Mouse (Mus musculus): ENCODE results near the gene Cd5. TPM values are rescaled to one million over a fixed set of nuclear protein-coding genes. Genes with fewer than 3 reads are reported as not detected.

Cd5 gene
- total and polyA plus RNA-seq, 3 experiments, result 0.11 TPM; not detected in 2

DNA sequence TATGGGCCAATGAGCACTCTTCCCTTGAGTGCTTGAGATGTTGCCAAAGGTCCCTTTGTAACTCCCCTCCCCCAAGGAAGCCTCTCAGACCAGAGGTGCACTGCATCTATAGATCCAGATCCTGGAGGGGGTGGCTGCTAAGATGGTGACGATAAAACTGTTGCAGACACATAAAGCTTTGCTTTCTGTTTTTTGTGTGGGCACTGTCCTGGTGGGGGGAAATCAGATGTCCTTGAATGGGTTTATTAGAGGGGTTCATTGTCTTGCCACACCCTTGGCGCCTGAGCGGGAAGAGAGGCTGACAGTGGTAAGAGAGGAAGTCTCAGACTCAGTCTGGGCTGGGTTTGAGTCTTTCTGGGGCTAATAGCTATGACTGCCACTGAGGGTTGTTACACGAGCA, 44.4 kb upstream of the Cd5 start:
- H3K36me3 ChIP-seq (replicated peaks), result no peaks in the 10 kb centered on the region
- H3K4me1 ChIP-seq (ENCODE audit: insufficient read depth, low read depth, low read length), result no peaks in the 10 kb centered on the region
- ATAC-seq (ENCODE audit: extremely low read depth, insufficient number of reproducible peaks, low FRiP score, poor library complexity, severe bottlenecking), result no peak

DNA sequence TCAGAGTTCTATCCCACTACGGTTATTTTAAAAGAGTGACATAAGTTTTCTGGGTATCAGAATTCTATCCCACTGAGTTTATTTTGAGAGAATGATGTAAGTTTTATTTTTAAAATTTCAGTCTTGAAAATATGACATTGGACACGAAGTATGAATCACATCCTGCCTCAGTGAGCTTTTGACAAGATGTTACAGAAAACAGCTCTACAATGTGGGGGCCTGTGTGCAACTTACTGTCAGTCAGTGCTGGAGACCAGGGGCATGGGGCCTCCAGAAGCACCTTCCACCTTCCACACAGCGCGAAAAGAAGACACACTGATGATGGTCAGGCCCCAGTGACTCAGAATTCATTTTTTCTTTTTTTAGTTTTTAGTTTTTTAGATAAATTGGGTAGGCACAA, 42.8 kb upstream of the Cd5 start:
- Histone ChIP-seq H3K36me3 (replicated peaks) (no peaks in the 10 kb centered on the region), H3K9me3 (replicated peaks) (no peaks in the 10 kb centered on the region), H3K27me3 (ENCODE audit: insufficient read depth, low read length) (peaks cover 20% of the 10 kb centered on the region; the same call in 1 of the 2 replicates), H3K4me3 (ENCODE audit: low read depth, low read length) (no peak overlapping the region), H3K4me1 (ENCODE audit: insufficient read depth, low read depth, low read length) (no peaks in the 10 kb centered on the region)
- no peak for ATAC-seq (ENCODE audit: extremely low read depth, insufficient number of reproducible peaks, low FRiP score, poor library complexity, severe bottlenecking)
- no peak for DNase-seq (ENCODE audit: low spot score)
- TF ChIP-seq POLR2AphosphoS5 (IDR thresholded peaks at IDR 0.05; ENCODE audit: insufficient replicate concordance, low read depth, low read length) (no peak), TAL1 (conservative IDR thresholded peaks at IDR 0.05; ENCODE audit: low read depth, low read length) (no peak), GATA2 (IDR thresholded peaks at IDR 0.05; ENCODE audit: borderline replicate concordance, low read depth, low read length) (no peak), GATA1 (IDR thresholded peaks at IDR 0.05; ENCODE audit: borderline replicate concordance, low read length) (no peak), CTCF (IDR thresholded peaks at IDR 0.05; ENCODE audit: low read depth, low read length) (no peak)

More for the DNA sequence above, 44.4 kb upstream of the Cd5 start:
- no peak for TF ChIP-seq POLR2AphosphoS5 (IDR thresholded peaks at IDR 0.05; ENCODE audit: insufficient replicate concordance, low read depth, low read length)
- Histone ChIP-seq H3K27me3 (ENCODE audit: insufficient read depth, low read length) (peaks cover 16% of the 10 kb centered on the region; the same call in 1 of the 2 replicates), H3K4me3 (ENCODE audit: low read depth, low read length) (no peak overlapping the region), H3K9me3 (replicated peaks) (no peaks in the 10 kb centered on the region)
- DNase-seq (ENCODE audit: low spot score), result no peak

DNA sequence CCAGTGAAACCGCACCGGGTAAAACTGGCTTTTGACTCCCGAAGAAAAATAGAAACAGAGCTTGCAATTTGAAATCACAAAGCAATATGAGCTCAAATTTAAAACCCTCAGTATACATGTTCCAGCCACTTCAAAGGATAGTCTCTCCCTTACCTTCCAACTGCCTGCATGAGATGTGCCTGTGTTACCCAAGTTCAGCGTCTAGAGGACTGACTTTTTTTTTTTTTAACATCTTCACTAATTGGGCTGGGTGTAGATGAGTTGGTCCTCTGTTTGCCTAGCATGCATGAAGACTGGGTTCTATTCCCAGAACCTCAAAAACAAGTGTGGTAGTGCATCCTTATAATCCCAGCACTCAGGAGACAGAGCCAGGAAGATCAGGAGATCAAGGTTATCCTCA, 38.1 kb upstream of the Cd5 start:
- H3K9me3 ChIP-seq (replicated peaks), result no peaks in the 10 kb centered on the region
- no peaks in the 10 kb centered on the region for H3K36me3 ChIP-seq (replicated peaks)
- H3K4me3 ChIP-seq (ENCODE audit: low read depth, low read length), result no peak overlapping the region
- no peak for DNase-seq (ENCODE audit: low spot score)
- H3K27me3 ChIP-seq (ENCODE audit: insufficient read depth, low read length), result peaks cover 11% of the 10 kb centered on the region; the same call in 1 of the 2 replicates
- TF ChIP-seq TAL1 (conservative IDR thresholded peaks at IDR 0.05; ENCODE audit: low read depth, low read length), result no peak
- TF ChIP-seq POLR2AphosphoS5 (IDR thresholded peaks at IDR 0.05; ENCODE audit: insufficient replicate concordance, low read depth, low read length), result no peak
- no peak for TF ChIP-seq GATA2 (IDR thresholded peaks at IDR 0.05; ENCODE audit: borderline replicate concordance, low read depth, low read length)
- TF ChIP-seq CTCF (IDR thresholded peaks at IDR 0.05; ENCODE audit: low read depth, low read length), result no peak
- no peak for TF ChIP-seq GATA1 (IDR thresholded peaks at IDR 0.05; ENCODE audit: borderline replicate concordance, low read length)
- ATAC-seq (ENCODE audit: extremely low read depth, insufficient number of reproducible peaks, low FRiP score, poor library complexity, severe bottlenecking), result no peak
- no peaks in the 10 kb centered on the region for H3K4me1 ChIP-seq (ENCODE audit: insufficient read depth, low read depth, low read length)

DNA sequence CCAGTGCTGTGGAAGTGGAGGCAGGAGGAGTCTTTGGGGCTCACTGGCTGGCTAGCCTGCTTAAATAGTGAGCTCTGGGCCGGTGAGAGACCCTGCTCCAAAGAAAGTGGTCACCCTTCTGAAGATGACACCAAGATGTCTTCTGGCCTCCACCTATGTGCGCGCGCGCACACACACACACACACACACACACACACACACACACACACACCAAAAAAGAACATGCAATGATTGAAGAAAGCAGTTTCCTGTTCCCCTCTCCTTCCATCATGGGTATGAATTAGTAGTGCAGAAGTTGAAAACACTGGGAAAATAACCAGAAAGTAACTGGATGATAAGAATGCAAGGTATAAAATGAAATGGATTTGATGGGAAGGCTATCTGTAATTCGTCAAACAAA, 35.3 kb upstream of the Cd5 start:
- Histone ChIP-seq H3K4me1 (ENCODE audit: insufficient read depth, low read depth, low read length) (no peaks in the 10 kb centered on the region), H3K36me3 (replicated peaks) (no peaks in the 10 kb centered on the region), H3K27me3 (ENCODE audit: insufficient read depth, low read length) (peaks cover 15% of the 10 kb centered on the region), H3K9me3 (replicated peaks) (no peaks in the 10 kb centered on the region), H3K4me3 (ENCODE audit: low read depth, low read length) (no peak overlapping the region)
- DNase-seq (ENCODE audit: low spot score) (no peak), ATAC-seq (ENCODE audit: extremely low read depth, insufficient number of reproducible peaks, low FRiP score, poor library complexity, severe bottlenecking) (no peak)
- TF ChIP-seq GATA2 (IDR thresholded peaks at IDR 0.05; ENCODE audit: borderline replicate concordance, low read depth, low read length) (no peak), CTCF (IDR thresholded peaks at IDR 0.05; ENCODE audit: low read depth, low read length) (no peak), POLR2AphosphoS5 (IDR thresholded peaks at IDR 0.05; ENCODE audit: insufficient replicate concordance, low read depth, low read length) (no peak), GATA1 (IDR thresholded peaks at IDR 0.05; ENCODE audit: borderline replicate concordance, low read length) (no peak), TAL1 (conservative IDR thresholded peaks at IDR 0.05; ENCODE audit: low read depth, low read length) (no peak)

DNA sequence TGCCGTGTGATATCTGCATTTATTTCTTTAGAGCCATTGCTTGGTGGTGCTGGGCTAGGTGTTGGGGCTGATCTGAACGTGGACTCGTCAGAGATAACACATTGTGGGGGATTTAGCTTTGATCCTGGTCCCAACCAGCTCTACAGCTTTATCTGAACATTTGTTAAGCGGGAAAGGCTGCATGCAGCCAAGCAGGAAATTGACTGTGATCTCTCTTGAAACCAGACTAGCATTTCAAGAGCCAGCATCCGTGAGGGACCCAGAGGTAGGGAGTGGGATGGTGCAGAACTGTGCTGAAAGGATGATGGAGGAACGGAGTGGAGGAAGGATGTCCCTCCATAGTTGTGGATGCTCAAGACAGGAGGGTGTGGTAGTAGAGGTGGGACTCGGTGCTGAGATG, 34.6 kb upstream of the Cd5 start:
- Histone ChIP-seq H3K9me3 (replicated peaks) (no peaks in the 10 kb centered on the region), H3K4me1 (ENCODE audit: insufficient read depth, low read depth, low read length) (no peaks in the 10 kb centered on the region), H3K27me3 (ENCODE audit: insufficient read depth, low read length) (peaks cover 16% of the 10 kb centered on the region), H3K36me3 (replicated peaks) (no peaks in the 10 kb centered on the region), H3K4me3 (ENCODE audit: low read depth, low read length) (no peak overlapping the region)
- TF ChIP-seq GATA2 (IDR thresholded peaks at IDR 0.05; ENCODE audit: borderline replicate concordance, low read depth, low read length), result no peak
- no peak for TF ChIP-seq POLR2AphosphoS5 (IDR thresholded peaks at IDR 0.05; ENCODE audit: insufficient replicate concordance, low read depth, low read length)
- TF ChIP-seq CTCF (IDR thresholded peaks at IDR 0.05; ENCODE audit: low read depth, low read length), result no peak
- TF ChIP-seq GATA1 (IDR thresholded peaks at IDR 0.05; ENCODE audit: borderline replicate concordance, low read length), result no peak
- TF ChIP-seq TAL1 (conservative IDR thresholded peaks at IDR 0.05; ENCODE audit: low read depth, low read length), result no peak
- no peak for DNase-seq (ENCODE audit: low spot score)
- ATAC-seq (ENCODE audit: extremely low read depth, insufficient number of reproducible peaks, low FRiP score, poor library complexity, severe bottlenecking), result no peak

DNA sequence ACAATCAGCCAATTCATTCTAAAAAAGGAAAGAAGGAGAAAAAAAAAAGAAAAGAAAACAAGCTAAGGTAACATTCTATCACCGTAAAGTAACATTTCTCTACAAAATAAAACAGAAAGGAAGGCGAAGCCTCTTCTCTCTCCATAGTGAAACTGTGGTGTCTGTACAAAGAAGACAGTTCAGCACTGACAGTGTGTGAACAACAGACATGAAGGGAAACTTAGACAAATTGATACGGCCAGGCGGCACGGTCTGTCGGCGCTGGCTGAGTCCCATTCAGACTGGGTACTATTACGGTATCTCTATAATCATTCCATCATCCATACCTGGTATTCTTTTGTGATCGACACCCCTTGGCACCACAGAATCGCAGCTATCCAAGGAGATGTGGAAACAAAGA, 34.1 kb upstream of the Cd5 start:
- no peak for ATAC-seq (ENCODE audit: extremely low read depth, insufficient number of reproducible peaks, low FRiP score, poor library complexity, severe bottlenecking)
- no peak for TF ChIP-seq GATA2 (IDR thresholded peaks at IDR 0.05; ENCODE audit: borderline replicate concordance, low read depth, low read length)
- no peak for TF ChIP-seq TAL1 (conservative IDR thresholded peaks at IDR 0.05; ENCODE audit: low read depth, low read length)
- no peak for DNase-seq (ENCODE audit: low spot score)
- no peaks in the 10 kb centered on the region for H3K4me1 ChIP-seq (ENCODE audit: insufficient read depth, low read depth, low read length)
- no peaks in the 10 kb centered on the region for H3K36me3 ChIP-seq (replicated peaks)
- no peak overlapping the region for H3K4me3 ChIP-seq (ENCODE audit: low read depth, low read length)
- H3K27me3 ChIP-seq (ENCODE audit: insufficient read depth, low read length), result peaks cover 14% of the 10 kb centered on the region
- no peaks in the 10 kb centered on the region for H3K9me3 ChIP-seq (replicated peaks)

DNA sequence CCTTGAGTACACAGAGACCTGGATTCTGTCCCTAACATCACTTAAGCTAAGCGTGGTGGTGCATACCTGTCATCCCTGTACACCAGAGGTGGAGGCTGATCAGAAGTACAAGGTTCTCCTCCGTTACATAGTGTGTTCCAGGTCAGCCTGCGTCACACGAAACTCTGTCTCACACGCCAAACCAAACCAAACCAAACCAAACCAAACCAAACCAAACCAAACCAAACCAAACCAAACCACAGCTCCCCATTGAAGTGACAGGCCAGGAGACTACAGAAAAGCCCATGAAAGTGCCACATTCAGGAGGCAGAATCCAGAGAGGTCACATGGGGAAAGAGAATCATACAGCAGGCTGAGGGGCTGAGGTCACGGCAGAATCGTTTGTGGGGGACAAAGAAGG, 33.2 kb upstream of the Cd5 start:
- no peaks in the 10 kb centered on the region for H3K9me3 ChIP-seq (replicated peaks)
- H3K4me1 ChIP-seq (ENCODE audit: insufficient read depth, low read depth, low read length), result no peaks in the 10 kb centered on the region
- no peak for ATAC-seq (ENCODE audit: extremely low read depth, insufficient number of reproducible peaks, low FRiP score, poor library complexity, severe bottlenecking)
- no peak overlapping the region for H3K4me3 ChIP-seq (ENCODE audit: low read depth, low read length)
- TF ChIP-seq CTCF (IDR thresholded peaks at IDR 0.05; ENCODE audit: low read depth, low read length) (no peak), GATA2 (IDR thresholded peaks at IDR 0.05; ENCODE audit: borderline replicate concordance, low read depth, low read length) (no peak), TAL1 (conservative IDR thresholded peaks at IDR 0.05; ENCODE audit: low read depth, low read length) (no peak), GATA1 (IDR thresholded peaks at IDR 0.05; ENCODE audit: borderline replicate concordance, low read length) (no peak), POLR2AphosphoS5 (IDR thresholded peaks at IDR 0.05; ENCODE audit: insufficient replicate concordance, low read depth, low read length) (no peak)
- H3K36me3 ChIP-seq (replicated peaks), result no peaks in the 10 kb centered on the region
- peaks cover 17% of the 10 kb centered on the region for H3K27me3 ChIP-seq (ENCODE audit: insufficient read depth, low read length)
- DNase-seq (ENCODE audit: low spot score), result no peak

All from G1E (cell line).